Mouse (Mus musculus) left cerebral cortex, postnatal 14 days (tissue): ENCODE measurements at regions not wholly inside any gene's neighbourhood (a gene's known extent, or its start where the extent isn't known, plus 50 kb on each side); places are given as distances from the start of the nearest gene placed in this dataset.
"Not testable (repeated sequence)": the region's sequence is repeated elsewhere in the genome, so short reads cannot be mapped to it uniquely, and the experiment has no call there.

Source experiments
- DNase-seq, 2 experiments: peaks; one replicate each; pipeline ENCODE4 v3.0.0; 2021 to 2022; ENCODE audit warnings: low spot score in 2 of 2, mixed read lengths in 1 of 2
- intact Hi-C: fragments of 180-260 bp; cut with DNase I; formaldehyde crosslinking; loops from one replicate; pipeline ENCODE4 v1.15.1; 2025

GRCm38 (mm10) chr3:11094804-11095203 lies 759.3 kb upstream of the Gm38303 start:
- intact Hi-C loops = no loop called here
- no peak for DNase-seq

GRCm38 (mm10) chr3:11094138-11094537 lies 758.7 kb upstream of the Gm38303 start:
- peak; percentile 8 to 36 for DNase-seq
- intact Hi-C loops = no loop called here

DNA sequence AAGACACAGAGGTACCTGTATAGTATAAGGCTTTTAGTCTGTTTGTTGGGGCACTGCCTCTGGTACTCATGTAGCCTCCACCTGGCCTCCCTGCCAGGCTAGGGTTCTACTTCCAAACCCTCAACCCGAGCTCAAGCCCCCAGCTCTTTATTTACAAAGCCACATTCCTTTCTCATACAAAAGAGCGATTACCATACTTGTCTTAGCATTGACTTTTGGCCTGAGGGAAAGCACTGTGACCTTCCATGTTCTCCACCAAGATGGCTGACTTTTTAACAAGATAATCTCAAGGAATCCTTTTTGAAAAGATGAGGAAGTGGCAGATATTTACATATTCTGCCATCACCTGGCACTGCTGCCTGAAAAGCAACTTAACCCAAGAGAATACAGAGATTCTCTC lies 747.8 kb upstream of the Gm38303 start:
- intact Hi-C loops = no loop called here
- DNase-seq = no peak

- DNase-seq = no peak
These were observed 738.5 kb upstream of the Gm38303 start for GRCm38 (mm10) chr3:11074012-11074411.

GRCm38 (mm10) chr3:11034995-11035769 lies 699.7 kb upstream of the Gm38303 start:
- intact Hi-C loops = no loop called here

More at GRCm38 (mm10) chr3:11074012-11074411, 738.5 kb upstream of the Gm38303 start:
- intact Hi-C loops = no loop called here

GRCm38 (mm10) chr3:11029991-11030390 lies 694.5 kb upstream of the Gm38303 start:
- intact Hi-C loops = no loop called here

More at GRCm38 (mm10) chr3:11034995-11035769, 699.7 kb upstream of the Gm38303 start:
- no peak for DNase-seq

GRCm38 (mm10) chr3:11024422-11024821 lies 688.9 kb upstream of the Gm38303 start:
- intact Hi-C loops = no loop called here
- DNase-seq = peak; percentile 22 to 31

More at GRCm38 (mm10) chr3:11029991-11030390, 694.5 kb upstream of the Gm38303 start:
- peak; percentile 13 to 31 for DNase-seq

DNA sequence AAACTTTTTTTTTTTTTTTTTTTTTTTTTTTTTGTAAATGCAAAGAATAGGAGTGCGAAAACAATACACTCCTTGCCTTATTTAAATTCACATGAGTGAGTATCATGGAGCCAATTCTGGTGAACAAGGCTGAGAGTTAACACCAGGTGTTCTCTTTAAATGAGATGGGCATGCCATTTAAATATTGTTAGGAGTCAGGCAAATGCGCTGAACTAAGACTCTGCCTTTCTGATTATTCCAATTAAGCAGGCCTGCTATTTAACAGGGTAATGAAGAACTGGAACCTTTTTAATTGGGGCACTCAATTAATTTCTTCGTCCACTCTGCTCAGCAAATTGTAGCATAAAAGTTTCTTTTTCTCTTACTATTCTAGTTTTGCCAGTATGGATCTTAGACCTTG lies 684.6 kb upstream of the Gm38303 start:
- intact Hi-C loops = no loop called here
- no peak for DNase-seq

DNA sequence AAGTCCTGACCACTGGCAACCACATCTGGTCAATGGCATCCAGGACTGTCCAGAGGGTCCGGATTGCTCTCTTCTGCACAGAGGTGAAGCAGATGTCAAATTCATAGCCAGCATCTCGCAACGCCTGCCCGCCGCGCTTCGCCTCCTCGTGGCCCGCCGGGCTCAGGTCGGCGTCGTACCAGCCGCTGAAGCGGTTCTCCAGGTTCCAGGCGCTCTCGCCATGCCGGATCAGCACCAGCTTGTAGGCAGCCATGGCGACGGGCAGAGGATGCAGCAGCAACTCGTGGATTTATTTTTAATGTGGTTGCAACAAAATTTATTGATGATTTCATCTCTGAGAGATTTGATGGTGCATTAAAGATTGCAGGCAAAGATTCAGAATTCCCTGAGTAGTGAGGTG lies 679.4 kb upstream of the Gm38303 start:
- DNase-seq, intact Hi-C loops: not testable (repeated sequence)

DNA sequence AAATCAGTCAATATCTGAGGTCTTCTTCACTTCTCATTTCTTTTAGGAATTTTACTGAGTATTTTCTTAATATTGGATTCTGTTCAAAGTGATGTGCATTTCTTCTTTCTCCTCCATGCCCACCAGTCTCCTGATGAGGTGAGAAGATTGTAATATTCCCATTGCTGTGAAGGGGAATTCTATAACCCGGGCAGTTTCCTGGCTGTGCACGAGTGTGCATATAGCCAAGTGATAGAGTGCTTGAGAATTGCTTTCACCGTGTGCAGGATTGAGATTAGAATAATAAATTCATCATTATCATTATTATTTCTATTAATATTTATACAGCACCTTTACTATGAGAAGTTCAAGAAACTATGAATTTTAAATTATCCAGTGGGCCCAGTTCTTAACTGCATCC lies 671.9 kb upstream of the Gm38303 start:
- DNase-seq = no peak
- intact Hi-C loops = no loop called here

DNA sequence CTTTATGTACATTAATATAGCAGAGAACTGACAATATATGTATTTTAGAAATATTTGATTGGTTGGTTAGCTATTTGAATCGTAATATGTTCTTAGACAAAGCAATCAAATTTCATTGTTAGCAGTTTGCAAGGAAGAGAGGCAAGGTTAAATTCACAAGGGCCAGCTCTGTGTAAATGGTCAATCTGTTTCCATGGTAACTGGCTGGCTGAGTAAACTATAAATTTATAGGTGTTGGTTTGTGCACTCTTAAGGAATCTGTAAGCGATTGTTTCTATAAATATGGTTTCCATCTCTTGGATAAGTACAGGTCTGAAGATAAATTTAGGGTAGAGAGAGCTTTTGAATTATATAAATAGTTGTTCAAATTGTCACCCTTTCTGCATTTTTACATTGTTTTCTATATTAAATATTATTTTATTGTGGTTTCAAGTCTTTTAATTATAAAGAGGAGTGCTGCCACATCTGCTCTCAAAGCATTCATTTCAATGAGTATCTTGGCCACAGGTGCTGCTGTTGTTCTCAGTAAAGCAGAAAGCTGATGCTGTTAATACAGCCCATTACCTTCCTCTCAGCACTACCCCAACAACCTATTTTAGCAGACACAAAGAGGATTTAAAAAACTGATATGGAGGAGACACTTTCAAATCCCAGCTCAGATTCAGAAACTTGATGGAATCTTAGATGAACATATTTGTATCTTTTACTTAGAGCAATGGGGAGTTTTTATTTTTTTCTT lies 671.2 kb upstream of the Gm38303 start:
- intact Hi-C loops = no loop called here

GRCm38 (mm10) chr3:10978968-10979367 lies 643.5 kb upstream of the Gm38303 start:
- intact Hi-C loops = no loop called here
- no peak for DNase-seq

More for the DNA sequence above, 671.2 kb upstream of the Gm38303 start:
- DNase-seq = no peak

DNA sequence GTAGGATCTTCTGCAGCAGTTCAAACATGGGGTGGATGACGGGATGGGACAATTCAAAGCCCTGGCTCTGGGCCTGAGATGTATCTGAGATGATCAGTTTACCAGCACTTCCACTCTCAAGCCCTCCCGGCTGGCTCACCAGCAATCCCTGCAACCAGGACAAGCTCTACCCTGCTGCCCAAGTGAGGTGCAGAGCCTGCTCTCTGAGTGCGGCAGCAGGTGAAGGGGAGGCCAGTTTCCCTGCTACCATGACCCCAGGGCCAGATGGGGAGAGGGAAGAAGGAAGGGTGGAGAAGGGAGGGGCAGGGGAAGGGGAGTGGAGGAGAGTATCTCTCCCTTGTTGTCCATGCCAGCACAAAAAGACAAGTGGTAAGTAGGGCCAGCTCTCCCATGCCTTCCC lies 638.9 kb upstream of the Gm38303 start:
- intact Hi-C loops = no loop called here
- no peak for DNase-seq

- intact Hi-C loops = no loop called here
- no peak for DNase-seq
These were observed 617.1 kb upstream of the Gm38303 start for GRCm38 (mm10) chr3:10952583-10952982.

DNA sequence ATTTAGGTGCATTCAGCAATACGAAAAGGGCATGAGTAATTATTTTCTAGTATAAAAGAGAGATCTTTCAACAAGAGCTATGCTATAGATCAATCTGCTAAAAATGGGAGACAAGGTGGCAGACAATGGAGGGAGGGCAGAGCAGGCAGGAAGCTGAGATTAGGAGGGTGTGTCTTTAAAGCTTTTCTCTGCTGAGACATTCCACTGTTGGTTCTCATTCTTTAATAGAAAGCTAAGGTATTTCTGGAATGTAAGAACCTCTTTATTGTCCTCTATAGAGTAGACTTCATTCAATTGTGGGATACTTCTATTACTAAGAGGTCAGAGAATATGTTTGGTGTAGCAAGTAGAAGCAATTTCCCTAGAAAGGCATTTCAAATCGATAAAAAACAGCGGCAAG lies 581.6 kb upstream of the Gm38303 start:
- no peak for DNase-seq
- intact Hi-C loops = no loop called here

- peak; percentile 2 to 8 for DNase-seq
These were observed 556.5 kb upstream of the Gm38303 start for GRCm38 (mm10) chr3:10891981-10892380.

More at GRCm38 (mm10) chr3:10891981-10892380, 556.5 kb upstream of the Gm38303 start:
- intact Hi-C loops = no loop called here
